Mouse (Mus musculus) right cerebral cortex, postnatal 36 days (tissue): Measurements from ENCODE around the gene Cir1.

Experiments used
- DNase-seq, 2 experiments: peaks; one replicate each; pipeline ENCODE4 v3.0.0; 2022; ENCODE audit warnings: low spot score in 2 of 2, mixed read lengths in 1 of 2

Gene Cir1

DNA sequence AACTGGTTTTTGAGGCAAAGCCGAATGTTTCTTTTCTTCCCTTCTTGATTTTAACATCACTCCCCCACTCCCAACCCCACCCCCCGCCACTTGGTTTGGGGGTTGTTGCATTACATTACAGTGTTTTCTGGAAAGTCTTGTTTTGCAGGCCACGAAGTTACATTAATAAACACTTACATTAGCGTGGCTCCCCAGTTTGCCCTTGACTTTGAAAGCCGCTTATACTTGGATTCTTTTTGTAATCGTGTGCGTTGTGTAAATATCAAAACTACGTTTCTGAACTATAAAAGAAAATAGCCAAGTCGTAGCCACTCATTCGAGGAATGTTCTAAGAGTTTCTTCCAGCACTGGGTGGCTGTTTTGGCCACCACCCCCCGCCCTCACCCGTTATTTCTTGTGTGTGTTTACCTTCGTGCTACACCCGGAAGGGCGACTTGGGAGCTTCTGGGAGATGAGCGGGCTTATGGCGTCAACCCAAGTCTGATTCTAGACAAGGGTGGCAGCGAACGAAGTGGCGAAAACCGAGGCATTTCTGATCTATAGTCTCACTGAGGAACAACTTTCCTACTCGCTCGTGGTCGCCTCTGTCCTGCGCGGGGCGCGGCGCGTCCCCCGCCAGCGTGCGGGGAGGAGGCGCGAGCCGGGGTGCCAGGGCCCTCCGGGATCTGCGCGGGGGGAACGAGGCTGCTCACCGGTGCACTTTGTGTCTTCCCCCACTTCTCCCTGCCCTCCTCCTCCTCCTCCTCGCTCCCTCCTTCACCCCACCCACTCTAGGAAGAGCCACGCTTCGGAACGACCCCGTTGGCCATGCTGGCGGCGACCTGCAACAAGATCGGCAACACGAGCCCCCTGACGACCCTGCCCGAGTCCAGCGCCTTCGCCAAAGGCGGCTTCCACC, 39.9 kb downstream of the Cir1 start:
- DNase-seq: no peak

DNA sequence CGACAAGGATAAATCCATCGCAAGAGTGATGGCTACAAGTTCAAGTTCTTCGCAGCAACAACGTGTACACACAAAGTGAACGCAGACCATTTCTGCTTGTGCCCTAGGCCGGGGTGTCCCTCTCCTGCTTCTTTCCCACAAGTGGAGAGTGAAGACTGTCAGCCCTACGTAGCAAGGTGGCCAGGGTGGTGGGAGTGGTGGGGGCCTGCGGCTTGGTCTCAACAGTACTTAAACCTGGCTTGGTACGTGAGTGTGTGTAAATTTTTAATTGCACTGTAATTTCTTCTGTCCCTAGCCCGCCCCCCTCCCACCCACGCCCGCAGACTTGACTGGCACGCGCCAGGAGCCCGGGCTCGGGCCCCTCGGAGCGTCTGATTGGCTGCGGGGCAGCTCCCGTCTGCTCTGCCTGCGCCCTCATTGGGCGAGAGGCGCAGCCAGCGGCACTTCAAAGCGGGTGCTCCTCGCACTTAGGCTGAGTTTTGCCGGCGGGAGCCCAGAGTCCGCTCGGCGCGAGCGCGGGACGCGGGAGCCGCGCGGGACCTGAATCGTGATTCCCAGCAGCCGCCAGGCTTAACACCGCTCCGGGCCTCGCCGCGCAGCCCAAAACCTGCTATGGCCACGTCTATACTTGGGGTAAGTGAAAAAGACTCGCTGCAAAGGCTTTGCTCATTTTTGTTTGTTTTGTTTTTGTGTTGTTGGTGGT, 40.9 kb downstream of the Cir1 start, which contains the start of gene Sp9:
TSS of gene Sp9 (plus strand) at position 467 of the 703 bp plus-strand sequence.
- DNase-seq: no peak

DNA sequence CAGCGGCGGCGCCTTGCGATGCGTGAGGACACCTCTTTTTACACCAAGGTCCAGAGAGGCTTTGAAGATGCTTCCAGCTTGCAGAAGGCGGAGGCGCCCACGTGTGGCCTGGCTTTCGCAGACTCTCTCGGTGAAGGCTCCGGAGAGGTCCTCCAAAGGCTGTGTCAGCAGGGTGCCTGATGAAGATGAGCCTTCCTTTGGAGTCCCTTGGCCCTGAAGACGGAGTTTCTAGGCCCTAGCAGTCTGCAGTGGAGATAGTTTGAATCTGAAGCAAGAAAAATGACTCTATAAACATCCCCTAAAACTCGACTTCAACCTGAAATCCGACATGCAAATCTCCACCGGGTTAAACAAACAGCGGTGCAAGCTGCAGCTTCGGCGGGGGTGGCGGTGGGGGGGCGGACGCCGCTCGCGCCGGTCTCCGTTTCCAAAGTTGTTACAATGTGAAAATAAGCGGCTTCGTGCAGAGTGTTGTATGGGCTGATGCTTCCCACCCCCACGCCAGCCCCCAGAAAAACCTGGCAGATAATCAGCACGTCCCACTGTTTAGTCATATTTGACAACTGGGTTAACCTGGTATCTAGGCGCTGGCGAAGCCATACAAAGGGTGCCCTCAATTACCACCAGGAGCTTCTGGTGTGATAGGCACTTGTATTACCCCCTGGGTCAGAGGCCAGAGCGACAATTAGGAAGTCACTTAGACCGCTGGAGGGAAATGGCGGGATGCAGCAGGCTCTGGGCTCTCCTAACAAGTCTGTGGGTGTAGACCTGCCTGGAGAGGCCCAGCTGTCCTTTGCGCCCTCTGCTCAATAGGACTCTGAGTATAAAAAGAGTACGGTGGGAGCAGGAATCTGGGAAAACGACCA, 41.7 kb downstream of the Cir1 start:
- DNase-seq: no peak

DNA sequence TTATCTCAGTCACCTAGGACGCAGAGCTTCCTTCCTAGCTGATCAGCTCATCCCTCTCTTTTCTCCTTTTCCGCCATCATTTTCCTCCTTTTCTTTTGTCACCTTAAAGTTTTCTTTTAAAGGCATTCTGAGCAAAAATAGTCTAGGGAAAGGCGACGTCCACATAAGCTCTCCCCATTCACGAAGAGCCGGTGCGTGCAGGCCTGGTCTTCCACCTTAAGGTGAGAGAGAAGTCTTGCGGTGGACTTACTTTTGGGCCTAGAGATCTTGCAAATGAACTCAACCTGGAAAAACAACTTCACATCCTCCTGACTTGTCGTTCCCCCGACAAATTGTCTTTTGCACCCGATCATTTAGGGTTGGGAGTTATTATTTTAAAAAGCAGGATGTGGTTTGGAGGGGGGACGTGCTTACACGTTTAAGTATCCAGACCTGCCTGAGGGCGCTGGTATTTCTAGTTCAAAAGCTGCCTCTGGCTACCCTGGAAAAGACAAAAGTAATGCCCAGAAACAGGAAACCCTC, 42.4 kb downstream of the Cir1 start:
- no peak for DNase-seq

DNA sequence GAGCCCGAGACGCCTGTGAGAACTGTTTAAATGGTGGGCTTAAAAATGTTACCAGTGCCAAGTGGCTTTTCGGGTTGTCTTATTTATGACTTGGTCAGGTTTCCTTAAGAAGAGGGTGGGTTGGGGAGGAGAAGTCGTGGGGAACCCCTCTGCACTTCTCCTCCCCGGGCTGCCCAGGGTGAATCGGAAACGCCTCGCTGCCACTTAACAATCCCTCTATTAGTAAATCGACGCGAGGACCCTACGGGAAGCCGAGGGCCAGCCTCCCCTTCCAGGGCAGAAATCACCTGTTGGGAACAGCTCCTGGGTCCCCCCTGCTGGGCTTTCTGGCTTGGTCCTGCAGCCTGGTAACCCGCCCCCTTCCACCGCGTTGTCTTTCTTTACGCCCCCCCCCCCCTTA, 42.8 kb downstream of the Cir1 start:
- DNase-seq: no peak

DNA sequence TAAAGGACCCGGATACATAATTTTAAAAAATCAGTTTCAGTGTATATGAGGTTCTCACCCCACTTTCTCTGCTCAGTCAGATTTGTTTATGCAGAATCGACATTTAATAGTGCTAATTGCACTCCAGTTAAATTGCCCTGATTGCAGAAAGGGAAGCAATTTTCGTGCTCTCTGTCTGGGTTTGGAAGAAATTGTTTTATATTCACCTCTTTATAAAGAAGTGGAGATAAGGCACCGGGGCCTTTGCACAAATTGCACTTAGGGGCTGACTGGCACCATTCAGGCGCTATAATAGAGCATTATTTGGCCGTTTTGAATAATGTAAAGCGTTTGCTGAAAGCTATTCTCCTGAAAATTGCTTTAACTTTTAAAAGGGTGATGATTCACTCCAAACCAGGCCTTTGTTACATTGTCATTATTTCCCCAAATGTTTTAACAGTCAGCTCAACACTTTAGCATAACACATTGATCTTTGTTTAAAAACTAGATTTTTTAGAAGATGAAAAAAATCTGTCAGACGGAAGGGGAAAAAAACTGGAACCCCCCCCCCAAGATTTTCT, 43.6 kb downstream of the Cir1 start:
- DNase-seq: no peak

DNA sequence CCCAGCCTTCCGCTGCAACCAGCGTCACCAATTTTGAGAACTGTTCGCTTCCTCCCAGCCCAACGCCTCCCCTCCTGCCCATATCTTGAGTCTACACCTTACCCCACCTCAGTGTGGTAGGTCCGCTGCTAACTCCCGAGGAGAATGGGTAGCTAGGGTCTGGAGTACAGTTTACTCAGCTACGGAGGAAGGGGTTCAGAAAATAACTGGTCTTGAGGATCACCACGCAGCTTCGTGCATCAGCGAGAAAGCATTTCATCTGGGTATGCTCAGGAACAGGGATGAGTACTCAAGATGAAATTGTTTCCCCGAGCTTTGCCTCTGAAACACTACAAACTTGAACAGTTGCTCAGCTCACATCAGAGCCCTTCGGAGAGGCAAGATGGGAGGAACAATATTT, 44.2 kb downstream of the Cir1 start:
- DNase-seq: no peak

DNA sequence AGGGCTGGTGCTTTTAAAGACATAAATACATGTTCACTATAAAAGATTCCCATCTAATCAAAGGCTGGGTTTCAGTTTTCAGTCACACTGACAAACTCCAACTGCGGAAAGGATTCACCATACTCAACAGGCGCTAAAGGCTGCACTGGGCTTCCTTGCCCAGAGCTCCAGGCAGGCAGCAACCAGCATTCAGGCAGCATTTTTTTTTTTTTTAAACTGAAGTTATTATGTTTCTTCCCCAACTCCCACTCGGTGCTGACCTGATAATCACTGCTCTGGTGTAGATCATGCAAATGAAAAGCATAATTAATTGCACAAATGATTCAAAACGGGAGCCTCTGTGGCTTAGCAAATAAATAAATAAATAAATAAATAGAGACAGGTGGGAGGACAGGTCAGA, 44.7 kb downstream of the Cir1 start:
- DNase-seq: no peak

DNA sequence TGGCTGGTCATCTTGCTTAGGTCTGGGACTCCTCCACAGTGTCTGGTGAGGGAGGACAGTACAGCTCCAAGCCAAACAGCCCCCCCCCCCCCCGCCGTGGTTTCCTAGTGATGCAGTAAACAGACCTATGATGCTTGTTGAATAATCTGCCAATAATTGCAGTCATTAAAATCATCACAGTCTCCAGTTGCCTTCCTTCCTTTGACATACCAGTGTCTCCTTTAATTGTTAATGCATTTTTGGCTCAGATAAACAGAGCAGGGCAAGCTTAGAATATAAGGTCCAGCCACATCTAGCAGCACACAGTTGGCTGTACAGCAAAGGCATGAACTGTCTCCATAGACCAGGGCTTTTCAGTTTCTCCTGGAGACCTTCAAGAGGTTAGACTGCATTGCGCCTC, 45.3 kb downstream of the Cir1 start:
- DNase-seq: no peak

DNA sequence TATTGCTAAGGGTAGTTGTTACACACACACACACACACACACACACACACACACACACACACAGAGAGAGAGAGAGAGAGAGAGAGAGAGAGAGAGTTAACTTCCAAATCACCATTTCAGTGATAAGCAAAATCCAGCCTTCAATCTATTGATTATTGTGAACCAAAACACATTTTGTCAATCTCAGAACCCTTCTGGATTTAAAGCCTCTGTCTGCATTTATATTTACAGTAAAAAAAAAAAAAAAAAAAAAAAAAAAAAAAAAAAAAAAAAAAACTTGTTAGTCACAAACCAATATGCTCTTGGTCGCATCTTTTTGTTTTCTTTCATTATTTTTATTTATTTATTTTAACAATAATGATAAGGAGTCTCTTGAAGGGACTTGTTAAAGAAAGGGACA, 45.9 kb downstream of the Cir1 start:
- DNase-seq: no peak

DNA sequence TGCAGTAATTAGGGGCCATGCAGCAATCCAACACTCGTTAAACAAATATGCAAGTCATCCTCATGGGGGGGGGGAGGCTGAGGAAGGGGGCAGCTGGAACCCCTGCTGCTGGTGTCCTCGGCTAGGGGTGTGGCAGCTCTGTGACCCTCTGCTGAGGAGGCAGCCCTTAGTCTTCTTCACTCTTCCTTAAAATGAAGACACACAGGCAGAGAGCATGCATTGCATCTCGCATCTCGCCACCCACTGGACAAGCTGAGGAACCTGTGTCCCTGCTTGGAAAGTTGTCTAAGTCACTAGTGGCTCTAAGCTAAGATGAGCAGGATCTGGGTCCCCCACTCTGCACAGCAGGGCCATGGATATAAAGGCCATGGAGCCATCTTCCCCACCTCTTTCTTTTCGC, 46.5 kb downstream of the Cir1 start:
- DNase-seq: no peak

DNA sequence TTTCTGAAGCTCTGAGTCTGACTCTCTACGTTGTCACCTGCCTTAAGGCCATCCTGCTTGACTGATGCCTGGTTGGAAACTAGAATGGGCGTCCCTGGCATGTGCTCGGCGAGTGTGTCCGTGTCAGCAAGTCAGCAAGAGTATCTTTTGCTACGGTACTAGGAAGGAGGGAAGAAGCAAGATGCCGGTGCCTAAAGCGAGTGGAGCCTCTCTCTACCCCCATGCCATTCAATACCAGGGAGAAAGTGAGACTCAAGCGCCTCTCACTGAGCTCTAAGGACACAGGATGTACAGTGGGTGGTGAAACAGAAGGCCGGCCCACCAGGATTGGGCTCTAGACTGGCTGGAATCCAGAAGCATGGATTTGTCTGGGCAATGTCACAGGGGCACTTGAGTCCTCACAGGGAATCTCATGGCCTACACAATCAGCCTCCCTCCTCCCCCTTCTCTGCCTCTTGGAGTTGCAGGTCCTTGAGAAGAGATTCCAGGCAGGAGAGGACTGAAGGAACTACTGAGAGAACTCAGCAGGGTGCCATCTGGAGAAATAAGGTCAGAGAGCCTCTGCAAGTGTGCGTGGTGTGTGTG, 47.8 kb downstream of the Cir1 start:
- DNase-seq: no peak

DNA sequence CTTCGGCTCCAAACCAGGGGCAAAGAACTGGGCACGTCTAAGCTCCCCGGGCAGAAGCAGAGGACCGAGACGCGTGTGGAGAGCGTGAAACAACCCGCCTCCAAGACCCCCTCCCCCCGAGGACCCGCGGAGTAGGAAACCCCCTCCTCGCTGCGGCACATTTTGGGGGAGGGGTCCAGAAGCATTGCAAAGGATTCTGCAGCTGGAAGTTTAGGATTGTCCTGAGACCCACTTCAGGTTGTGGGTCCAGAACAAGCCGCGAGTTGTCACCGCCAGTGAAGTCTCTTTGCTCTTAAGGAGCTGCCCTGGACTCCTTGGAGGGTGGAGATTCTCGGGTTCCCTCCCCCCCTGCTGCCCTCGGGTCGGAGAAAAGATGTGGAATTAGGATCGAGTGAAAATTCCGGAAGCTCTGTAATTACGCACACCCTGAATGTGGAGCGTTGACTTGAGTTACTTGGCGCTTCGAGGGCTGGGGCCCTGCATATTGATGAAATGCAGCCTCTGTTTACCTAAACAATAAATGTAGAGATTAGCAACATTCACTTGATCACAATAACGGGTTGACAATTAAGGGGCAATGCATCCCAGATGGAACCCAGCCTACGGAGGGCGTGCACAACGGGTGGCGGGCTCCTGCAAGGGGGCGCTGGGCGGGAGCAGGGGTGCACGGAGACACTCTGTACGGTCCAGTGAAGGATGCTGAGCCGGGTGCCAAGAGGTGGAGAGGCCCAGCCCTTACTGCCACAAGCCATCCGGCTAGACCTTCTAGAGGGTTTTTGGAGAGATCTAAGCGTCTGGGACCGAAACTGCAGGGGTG, 48.5 kb downstream of the Cir1 start:
- no peak for DNase-seq

DNA sequence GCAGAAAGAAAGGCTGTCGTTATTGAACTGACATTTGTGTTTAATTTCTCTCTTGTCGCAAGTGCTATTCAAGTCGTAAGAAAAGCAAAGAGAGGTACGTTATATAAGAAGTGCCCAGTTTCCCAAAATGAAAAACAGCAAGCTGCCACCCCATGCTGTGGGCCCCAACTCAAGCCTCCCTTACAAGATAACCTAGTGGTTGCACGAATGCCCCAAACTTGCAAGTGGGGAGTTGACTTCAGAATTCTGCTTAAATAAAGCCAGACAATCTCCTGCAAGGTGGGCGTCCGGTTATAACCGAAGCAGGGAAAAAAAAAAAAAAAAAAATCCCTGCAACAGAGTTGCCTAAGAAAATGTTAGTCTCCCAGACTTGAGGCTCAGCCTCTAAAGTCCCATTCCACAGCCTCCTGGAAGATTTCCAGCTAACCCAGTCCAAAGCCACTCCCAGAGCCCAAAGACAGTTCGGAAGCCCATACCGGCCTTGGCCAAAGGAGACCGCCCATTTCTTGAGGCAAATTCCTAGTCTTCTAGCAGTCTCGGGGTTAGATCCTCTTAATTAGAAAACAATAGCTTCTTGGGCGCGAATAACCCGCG, 49.2 kb downstream of the Cir1 start:
- no peak for DNase-seq

DNA sequence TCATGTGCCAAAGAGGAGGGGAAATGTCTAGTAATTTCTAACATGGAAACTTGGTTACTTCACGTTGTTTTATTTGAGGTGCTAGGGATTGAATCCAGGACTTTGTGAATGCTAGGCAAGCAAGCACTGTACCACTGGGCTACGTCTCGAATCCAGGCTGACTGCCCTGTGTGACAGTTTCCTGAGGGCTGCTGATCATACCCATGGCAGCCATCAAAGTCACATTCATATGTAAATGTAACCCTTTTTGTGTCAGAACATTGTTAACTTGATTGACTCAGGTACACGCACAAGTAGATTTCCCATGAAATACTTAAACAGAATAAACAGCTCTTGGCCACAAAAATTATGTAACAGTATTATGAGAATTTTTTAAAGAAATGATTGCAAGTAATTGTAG, 63.8 kb downstream of the Cir1 start:
- DNase-seq: no peak

DNA sequence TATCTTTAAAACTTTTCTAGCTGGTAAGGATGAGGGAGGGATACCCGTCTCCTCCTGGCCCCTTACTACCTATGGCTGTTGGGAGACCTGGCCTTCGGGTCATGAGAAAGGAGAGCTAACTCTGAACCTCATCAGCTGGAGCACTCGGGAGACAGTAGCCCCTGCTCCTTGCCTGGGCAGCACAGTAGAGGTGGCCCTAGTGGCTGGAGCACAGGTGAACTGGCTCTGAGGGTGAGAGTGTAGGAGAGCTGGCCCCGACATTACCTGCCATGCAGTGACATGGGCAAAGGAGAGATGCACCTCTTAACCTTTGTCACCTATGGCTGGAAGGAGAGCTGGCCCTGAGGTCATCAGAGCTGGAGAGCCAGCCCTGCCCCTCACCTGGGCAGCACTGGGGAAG, 71.2 kb downstream of the Cir1 start:
- no peak for DNase-seq
